Mouse (Mus musculus): ENCODE measurements around the gene 1700016K19Rik. TPM values are rescaled to one million over a fixed set of nuclear protein-coding genes. Genes with fewer than 3 reads are reported as not detected.

1700016K19Rik gene
- polyA plus RNA-seq (2016; fragmentation: Nextera tagmentation; extraction: Ambion mirVana), result 0.26 TPM in 1 of 2 replicates, not detected in the other

GRCm38 (mm10) chr11:75999440-76000155, at the start of gene 1700016K19Rik:
Gene 1700016K19Rik, plus strand, starts transcription at chr11:75999912.
- H3K9ac ChIP-seq, result peak within 1 kb of the TSS; percentile 51
- no peaks in the 10 kb centered on the region for H3K9me3 ChIP-seq (replicated peaks)
- H3K4me3 ChIP-seq, result peak within 1 kb of the TSS; percentile 70
- peak; percentile 57; the same call in 1 of the 2 replicates for ATAC-seq (ENCODE audit: insufficient number of reproducible peaks, low FRiP score)
- H3K27ac ChIP-seq (ENCODE audit: poor library complexity, severe bottlenecking), result no peak within 1 kb of the TSS
- no peaks in the 10 kb centered on the region for H3K36me3 ChIP-seq
- 12% methylated on average over 36 of the region's 36 CpGs for WGBS
- H3K4me1 ChIP-seq (replicated peaks), result peaks cover 8% of the 10 kb centered on the region; the same call in 1 of the 2 replicates
- H3K27me3 ChIP-seq (replicated peaks), result peaks cover 24% of the 10 kb centered on the region
- H3K4me2 ChIP-seq, result peak within 1 kb of the TSS; percentile 91

- Histone ChIP-seq H3K27me3 (replicated peaks) (no peaks in the 10 kb centered on the region), H3K36me3 (no peaks in the 10 kb centered on the region), H3K4me2 (no peak overlapping the region), H3K27ac (ENCODE audit: poor library complexity, severe bottlenecking) (no peak overlapping the region), H3K9ac (no peak overlapping the region), H3K4me1 (replicated peaks) (peaks cover 30% of the 10 kb centered on the region), H3K4me3 (no peak overlapping the region), H3K9me3 (replicated peaks) (no peaks in the 10 kb centered on the region)
- 64% methylated on average over 3 of the region's 3 CpGs for whole genome bisulfite sequencing
- ATAC-seq (ENCODE audit: insufficient number of reproducible peaks, low FRiP score), result no peak
These were observed 49.3 kb upstream of the 1700016K19Rik start for GRCm38 (mm10) chr11:75950459-75950858.

GRCm38 (mm10) chr11:75951895-75952294, 47.8 kb upstream of the 1700016K19Rik start:
- ATAC-seq (ENCODE audit: insufficient number of reproducible peaks, low FRiP score), result no peak
- no peak overlapping the region for H3K27ac ChIP-seq (ENCODE audit: poor library complexity, severe bottlenecking)
- no peak overlapping the region for H3K9ac ChIP-seq
- no peaks in the 10 kb centered on the region for H3K9me3 ChIP-seq (replicated peaks)
- no peak overlapping the region for H3K4me2 ChIP-seq
- 74% methylated on average over 5 of the region's 5 CpGs for WGBS
- no peak overlapping the region for H3K4me3 ChIP-seq
- H3K27me3 ChIP-seq (replicated peaks), result no peaks in the 10 kb centered on the region
- H3K36me3 ChIP-seq, result no peaks in the 10 kb centered on the region
- H3K4me1 ChIP-seq (replicated peaks), result peaks cover 16% of the 10 kb centered on the region

DNA sequence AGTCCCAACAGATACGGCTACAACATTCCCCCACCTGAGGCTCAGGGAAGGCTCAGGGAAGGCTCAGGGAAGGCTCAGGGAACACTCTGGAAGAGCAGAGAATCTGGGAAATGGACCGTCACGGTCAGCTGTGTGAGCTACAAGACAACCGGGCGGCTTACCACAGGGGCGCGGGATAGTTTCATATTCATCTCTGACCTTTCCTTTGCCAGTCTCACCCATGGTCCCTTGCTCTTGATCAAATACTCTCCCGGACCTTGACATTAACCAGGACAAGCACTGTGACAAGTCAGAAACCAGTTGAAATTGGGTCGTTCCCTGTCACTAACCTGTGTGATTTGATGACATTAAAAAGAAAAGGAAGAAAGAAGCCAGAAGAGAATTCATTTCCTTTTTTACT, 44.8 kb upstream of the 1700016K19Rik start:
- no peak for ATAC-seq (ENCODE audit: insufficient number of reproducible peaks, low FRiP score)
- Histone ChIP-seq H3K4me3 (no peak overlapping the region), H3K4me1 (replicated peaks) (no peaks in the 10 kb centered on the region), H3K36me3 (no peaks in the 10 kb centered on the region), H3K4me2 (no peak overlapping the region), H3K9ac (no peak overlapping the region), H3K27me3 (replicated peaks) (no peaks in the 10 kb centered on the region), H3K27ac (ENCODE audit: poor library complexity, severe bottlenecking) (no peak overlapping the region), H3K9me3 (replicated peaks) (no peaks in the 10 kb centered on the region)
- 81% methylated on average over 9 of the region's 9 CpGs for WGBS

- Histone ChIP-seq H3K4me3 (no peak overlapping the region), H3K9me3 (replicated peaks) (no peaks in the 10 kb centered on the region), H3K36me3 (no peaks in the 10 kb centered on the region), H3K27me3 (replicated peaks) (no peaks in the 10 kb centered on the region), H3K4me2 (no peak overlapping the region), H3K27ac (ENCODE audit: poor library complexity, severe bottlenecking) (no peak overlapping the region), H3K4me1 (replicated peaks) (no peaks in the 10 kb centered on the region), H3K9ac (no peak overlapping the region)
- no peak for ATAC-seq (ENCODE audit: insufficient number of reproducible peaks, low FRiP score)
- WGBS, result 64% methylated on average over 8 of the region's 8 CpGs
These were observed 43.1 kb upstream of the 1700016K19Rik start for GRCm38 (mm10) chr11:75956651-75957050.

DNA sequence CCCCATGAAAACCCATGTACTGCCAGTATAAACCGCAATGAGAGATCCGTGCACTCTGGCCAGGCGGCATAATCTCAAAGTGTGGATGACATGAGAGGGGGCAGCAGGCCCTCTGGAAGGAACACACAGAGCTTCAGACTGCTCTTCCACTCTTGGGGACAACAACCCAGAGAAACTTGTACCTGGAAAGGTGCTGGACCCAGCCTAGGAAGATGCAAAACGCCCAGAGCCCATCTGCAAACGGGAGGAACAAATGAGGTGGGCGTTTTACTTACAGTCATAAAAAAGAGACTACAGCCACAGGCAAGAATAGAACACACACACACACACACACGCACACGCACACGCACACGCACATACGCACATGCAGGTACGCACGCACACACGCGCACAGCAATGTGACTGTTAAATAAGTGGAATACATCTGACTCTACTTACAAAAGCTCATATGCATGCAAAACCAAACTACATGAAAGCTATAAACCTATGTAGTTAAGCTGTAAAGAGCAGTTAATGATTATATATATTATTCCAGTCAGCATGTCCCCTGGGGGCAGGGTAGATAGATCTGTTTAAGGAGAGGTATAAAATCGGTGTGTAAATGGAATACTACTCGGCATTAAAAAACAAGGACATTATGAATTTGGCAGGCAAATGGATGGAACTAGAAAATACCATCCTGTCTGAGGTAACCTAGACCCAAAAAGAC, 42.4 kb upstream of the 1700016K19Rik start:
- WGBS, result 88% methylated on average over 17 of the region's 17 CpGs
- H3K9ac ChIP-seq, result no peak overlapping the region
- H3K36me3 ChIP-seq, result no peaks in the 10 kb centered on the region
- no peak for ATAC-seq (ENCODE audit: insufficient number of reproducible peaks, low FRiP score)
- no peaks in the 10 kb centered on the region for H3K27me3 ChIP-seq (replicated peaks)
- no peaks in the 10 kb centered on the region for H3K9me3 ChIP-seq (replicated peaks)
- 0 out of 2 replicates have a peak, but pooled peaks cover 4% of the 10 kb centered on the region for H3K4me1 ChIP-seq (replicated peaks)
- H3K4me3 ChIP-seq, result no peak overlapping the region
- no peak overlapping the region for H3K4me2 ChIP-seq
- H3K27ac ChIP-seq (ENCODE audit: poor library complexity, severe bottlenecking), result no peak overlapping the region

GRCm38 (mm10) chr11:75961782-75962181, 37.9 kb upstream of the 1700016K19Rik start:
- Histone ChIP-seq H3K4me1 (replicated peaks) (peaks cover 28% of the 10 kb centered on the region), H3K36me3 (no peaks in the 10 kb centered on the region), H3K9me3 (replicated peaks) (no peaks in the 10 kb centered on the region), H3K9ac (no peak overlapping the region), H3K4me3 (no peak overlapping the region), H3K4me2 (no peak overlapping the region), H3K27ac (ENCODE audit: poor library complexity, severe bottlenecking) (no peak overlapping the region), H3K27me3 (replicated peaks) (peaks cover 15% of the 10 kb centered on the region)
- WGBS, result 66% methylated on average over 7 of the region's 7 CpGs
- ATAC-seq (ENCODE audit: insufficient number of reproducible peaks, low FRiP score), result no peak

DNA sequence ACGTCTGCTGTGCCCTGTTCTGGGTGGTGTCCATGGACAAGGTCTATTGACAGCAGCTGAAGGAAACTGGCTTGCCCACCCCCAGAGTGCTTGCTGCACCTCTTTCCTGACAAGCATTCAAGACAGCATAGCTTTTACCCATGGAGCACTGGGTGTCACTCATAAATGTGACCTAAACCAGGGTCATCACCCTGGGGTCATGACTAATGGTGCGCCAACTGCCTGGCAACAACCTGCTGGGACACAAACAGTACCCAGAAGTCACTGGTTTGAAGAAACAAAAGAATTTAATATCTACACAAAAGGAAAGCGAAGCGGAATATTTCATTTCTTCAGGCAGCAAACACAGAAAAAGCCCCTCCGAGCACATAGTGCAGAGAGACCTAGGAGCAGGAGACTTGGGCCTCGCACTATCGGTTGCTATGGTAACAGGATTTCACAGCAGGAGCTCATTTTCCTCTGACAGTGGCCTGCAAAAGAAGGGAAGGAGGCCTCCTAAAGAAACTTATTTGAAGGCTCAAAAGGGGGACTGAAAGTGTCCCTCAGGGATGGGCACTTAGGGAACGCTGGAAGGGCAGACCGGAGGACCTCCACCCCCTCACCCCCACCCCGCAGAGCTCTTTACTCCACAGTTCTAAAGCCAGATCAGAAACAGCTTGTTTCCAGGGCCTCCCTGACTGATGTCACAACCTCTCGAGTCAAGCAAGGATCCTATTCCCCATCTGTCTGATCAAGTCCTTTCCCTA, 35.8 kb upstream of the 1700016K19Rik start:
- Histone ChIP-seq H3K9me3 (replicated peaks) (no peaks in the 10 kb centered on the region), H3K4me3 (no peak overlapping the region), H3K27ac (ENCODE audit: poor library complexity, severe bottlenecking) (no peak overlapping the region), H3K9ac (no peak overlapping the region), H3K36me3 (no peaks in the 10 kb centered on the region), H3K27me3 (replicated peaks) (peaks cover 26% of the 10 kb centered on the region), H3K4me1 (replicated peaks) (peaks cover 33% of the 10 kb centered on the region), H3K4me2 (no peak overlapping the region)
- WGBS, result 34% methylated on average over 11 of the region's 11 CpGs
- ATAC-seq (ENCODE audit: insufficient number of reproducible peaks, low FRiP score), result no peak

DNA sequence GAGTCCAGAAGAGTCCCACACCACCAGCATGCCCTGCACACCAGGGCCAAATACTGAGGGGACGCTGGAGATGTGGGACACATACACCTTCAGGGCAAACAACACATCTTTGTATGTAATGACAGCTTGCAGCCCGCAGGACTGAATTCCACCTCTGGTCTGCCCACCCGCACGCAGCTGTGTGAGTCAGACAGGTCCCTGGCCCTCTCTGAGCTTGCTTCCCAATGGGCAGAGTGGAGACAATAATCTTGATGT, 35.3 kb upstream of the 1700016K19Rik start:
- Histone ChIP-seq H3K27ac (ENCODE audit: poor library complexity, severe bottlenecking) (no peak overlapping the region), H3K9me3 (replicated peaks) (no peaks in the 10 kb centered on the region), H3K4me3 (no peak overlapping the region), H3K27me3 (replicated peaks) (peaks cover 31% of the 10 kb centered on the region), H3K36me3 (no peaks in the 10 kb centered on the region), H3K4me2 (no peak overlapping the region), H3K4me1 (replicated peaks) (peaks cover 33% of the 10 kb centered on the region), H3K9ac (no peak overlapping the region)
- WGBS, result 57% methylated on average over 4 of the region's 4 CpGs
- ATAC-seq (ENCODE audit: insufficient number of reproducible peaks, low FRiP score), result no peak

GRCm38 (mm10) chr11:75965674-75966400, 33.9 kb upstream of the 1700016K19Rik start:
- Histone ChIP-seq H3K4me2 (peak overlapping the region; percentile 93), H3K9me3 (replicated peaks) (no peaks in the 10 kb centered on the region), H3K4me1 (replicated peaks) (peaks cover 33% of the 10 kb centered on the region), H3K27ac (ENCODE audit: poor library complexity, severe bottlenecking) (no peak overlapping the region), H3K9ac (peak overlapping the region; percentile 73), H3K36me3 (no peaks in the 10 kb centered on the region), H3K4me3 (peak overlapping the region; percentile 67), H3K27me3 (replicated peaks) (peaks cover 33% of the 10 kb centered on the region)
- peak; percentile 22; the same call in 1 of the 2 replicates for ATAC-seq (ENCODE audit: insufficient number of reproducible peaks, low FRiP score)
- WGBS, result 11% methylated on average over 28 of the region's 28 CpGs
